Mouse (Mus musculus) CD4-positive, CD25-positive, alpha-beta regulatory T cell, adult 4 months (primary cell): ENCODE results near the gene Ncoa3. TPM values are rescaled to one million over a fixed set of nuclear protein-coding genes. Genes with fewer than 3 reads are reported as not detected.

ENCODE experiments used
- ATAC-seq: one replicate; pipeline ENCODE4 v1.8.0; 2017
- polyA plus RNA-seq, 2 experiments: library from polyadenylated mRNA; unstranded; fragments of 100-300 nt; shearing (Covaris generic); gene quantifications; one replicate each; pipeline ENCODE4 v1.2.1; 2017

The Ncoa3 gene
- polyA plus RNA-seq, 2 experiments from 2014 or later, result 78.6 to 87.5 TPM

DNA sequence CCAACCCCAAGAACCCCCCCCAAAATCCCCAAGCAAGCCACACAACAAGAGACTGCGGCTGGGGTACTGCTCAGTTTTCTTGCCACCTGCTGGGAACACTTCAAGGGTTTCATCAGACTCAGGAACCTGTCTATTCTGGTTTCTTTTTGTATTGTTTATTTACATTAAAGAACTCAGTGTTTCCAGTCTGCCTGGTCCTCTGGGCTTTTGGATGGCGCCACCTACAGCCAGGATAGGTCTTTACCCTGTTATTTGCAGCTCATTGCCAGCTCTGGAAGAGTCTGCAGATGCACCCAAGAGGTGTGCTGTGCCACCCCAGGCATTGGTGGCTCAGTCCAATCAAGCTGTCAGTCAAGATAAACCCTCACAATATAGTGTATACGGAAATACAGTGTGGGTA is 43.3 kb downstream of the Ncoa3 start:
- ATAC-seq, result peak; percentile 61

DNA sequence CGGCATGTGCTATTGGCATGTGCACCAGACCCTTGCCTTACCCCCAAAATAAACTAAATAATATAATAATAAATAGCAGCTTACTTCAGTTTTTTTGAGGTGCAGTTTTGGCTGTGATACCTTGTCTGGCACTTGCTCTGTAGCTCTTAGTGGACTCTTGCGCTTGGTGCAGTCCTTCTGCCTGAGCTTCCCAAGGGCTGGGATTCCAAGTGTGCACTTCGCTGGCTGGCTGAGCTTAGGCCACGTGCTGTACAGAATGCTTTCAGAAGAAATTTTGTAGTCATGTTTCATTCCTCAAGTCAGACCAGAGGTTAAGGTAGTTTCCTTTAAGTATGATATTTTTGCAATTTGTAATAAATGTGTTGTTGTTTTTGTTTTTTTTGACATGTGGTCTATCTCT is 47.2 kb downstream of the Ncoa3 start:
- no peak for ATAC-seq

DNA sequence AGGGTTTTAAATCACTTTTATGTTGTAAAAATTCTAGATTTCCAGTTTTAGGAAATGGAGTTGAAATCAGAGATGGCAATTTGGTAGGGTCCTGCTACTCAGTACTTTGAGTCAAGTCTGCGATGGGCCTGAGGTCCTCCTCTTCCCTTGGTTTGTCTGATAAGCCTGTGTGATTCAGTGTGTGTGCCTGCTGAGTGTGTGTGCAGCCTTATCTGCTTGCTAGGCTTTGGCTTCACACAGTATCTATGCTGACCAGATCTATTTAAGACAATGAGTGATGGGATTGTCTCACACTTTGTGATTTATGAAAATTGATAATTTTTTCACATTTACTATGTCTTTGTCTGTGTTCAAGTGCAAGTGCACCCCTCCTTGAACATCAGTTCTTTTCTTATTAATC is 50.1 kb downstream of the Ncoa3 start:
- no peak for ATAC-seq

DNA sequence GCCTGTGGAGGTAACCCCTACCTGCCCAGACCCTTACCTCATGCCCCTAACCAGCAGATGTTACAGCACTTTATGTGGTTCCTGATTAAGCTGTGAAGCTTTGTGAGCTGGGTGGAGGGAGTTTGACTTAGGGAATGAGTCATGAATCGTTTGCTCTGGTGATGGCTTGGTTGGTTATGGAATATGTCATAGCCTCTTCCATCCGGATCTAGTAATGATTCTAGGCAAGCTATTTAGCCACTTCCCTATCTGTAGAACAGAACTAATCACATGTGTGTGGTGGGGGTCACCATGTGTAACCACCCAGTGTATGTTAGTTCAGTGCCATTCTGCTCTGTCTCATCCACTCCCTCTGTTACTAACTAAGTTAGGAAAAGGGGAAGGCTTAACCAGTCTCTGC is 52.6 kb downstream of the Ncoa3 start:
- no peak for ATAC-seq

DNA sequence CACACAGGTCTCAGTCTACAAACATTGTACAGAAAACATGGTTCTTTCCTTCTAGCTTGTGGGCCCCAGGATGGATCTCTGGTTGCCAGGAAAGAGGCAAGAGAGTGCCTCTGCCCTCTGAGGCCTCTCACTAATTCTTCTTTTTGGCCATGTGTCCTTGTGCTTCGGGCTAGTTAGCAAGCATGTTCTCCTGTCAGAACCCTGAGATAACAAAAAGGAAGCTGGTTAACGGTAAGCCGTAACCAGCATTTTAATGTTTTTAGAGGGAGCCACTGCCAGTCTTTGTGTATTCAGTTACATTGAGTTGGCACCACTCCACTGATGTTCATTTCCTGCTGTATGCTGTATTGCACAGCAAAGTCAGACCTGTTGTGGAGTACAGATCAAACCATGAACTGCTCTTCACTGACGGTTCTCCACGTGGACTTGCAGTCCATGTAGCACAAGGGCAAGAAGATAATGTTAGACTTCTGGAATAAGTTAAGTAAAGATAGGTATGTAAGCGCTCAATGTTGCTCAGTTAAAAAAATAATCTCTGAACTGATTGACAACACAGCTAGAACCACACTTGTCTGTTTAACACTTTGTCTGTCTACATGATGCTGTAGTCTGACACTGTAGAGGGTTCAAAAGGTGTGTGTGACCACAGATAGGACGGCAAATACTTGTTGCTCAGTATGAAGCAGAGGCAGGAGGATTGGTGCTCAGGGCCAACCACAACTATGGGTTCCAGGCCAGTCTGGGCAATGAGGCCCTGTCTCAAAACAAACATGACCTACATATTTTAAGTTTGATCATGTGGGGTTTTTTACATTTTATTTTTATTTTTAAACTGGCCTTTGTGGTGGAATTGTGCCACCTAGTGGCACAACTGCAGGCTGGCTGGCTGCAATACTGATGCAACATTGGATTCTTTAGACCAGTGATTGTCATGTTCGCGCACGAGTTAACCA is 53.4 kb downstream of the Ncoa3 start:
- peak; percentile 65 for ATAC-seq

DNA sequence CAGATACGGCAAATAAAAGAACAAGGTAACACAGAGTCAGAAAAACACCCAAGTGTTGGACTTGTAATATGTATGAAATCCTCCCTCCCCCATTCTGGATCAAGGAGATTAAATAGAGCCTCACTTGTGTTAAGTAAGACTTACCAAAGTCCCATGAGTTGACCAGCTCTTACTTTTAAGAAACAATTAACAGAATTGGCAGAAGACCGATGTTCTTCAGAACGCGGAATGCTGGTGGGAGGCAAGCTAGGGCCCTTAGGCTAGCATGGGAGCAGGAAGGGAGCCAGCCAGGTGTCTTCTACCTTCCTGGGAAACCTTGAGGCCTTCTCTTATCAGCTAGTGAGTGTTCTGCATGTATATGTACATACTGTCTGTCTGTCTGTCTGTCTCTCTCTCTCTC is 55.5 kb downstream of the Ncoa3 start:
- ATAC-seq, result no peak

DNA sequence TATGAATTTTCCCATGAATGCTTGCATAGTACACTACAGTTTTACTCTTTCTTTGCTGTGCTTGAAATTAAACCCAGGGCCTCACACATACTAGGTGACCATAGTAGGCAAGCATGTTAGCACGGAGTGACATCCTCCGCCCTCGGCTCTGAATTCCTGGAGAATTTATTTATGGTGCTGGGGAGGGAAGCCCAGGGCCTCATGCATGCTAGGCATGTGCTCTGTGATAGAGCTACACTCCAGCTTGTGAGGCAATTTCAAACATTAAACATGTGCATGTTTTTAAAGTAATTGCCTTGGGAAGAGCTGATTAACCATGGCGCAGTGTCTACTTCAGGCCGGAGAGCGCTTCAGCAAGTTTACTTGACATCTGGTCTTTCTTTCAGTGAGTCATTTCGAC is 56.4 kb downstream of the Ncoa3 start:
- no peak for ATAC-seq

DNA sequence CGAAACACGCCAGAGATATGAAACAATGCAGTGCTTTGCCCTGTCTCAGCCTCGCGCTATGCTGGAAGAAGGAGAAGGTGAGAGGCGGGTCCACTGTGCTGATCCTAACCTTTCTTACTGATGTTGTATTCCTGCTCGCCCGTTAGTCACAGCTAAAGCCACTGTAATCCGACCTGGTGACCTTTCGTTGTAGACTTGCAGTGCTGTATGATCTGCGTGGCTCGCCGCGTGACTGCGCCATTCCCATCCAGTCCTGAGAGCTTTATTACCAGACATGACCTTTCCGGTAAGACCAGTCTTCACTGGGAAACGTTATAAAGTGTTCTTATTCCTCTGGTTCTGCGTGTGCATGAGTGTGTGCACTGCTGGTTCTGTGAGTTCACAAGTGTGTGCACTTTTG is 59.0 kb downstream of the Ncoa3 start:
- ATAC-seq, result no peak

DNA sequence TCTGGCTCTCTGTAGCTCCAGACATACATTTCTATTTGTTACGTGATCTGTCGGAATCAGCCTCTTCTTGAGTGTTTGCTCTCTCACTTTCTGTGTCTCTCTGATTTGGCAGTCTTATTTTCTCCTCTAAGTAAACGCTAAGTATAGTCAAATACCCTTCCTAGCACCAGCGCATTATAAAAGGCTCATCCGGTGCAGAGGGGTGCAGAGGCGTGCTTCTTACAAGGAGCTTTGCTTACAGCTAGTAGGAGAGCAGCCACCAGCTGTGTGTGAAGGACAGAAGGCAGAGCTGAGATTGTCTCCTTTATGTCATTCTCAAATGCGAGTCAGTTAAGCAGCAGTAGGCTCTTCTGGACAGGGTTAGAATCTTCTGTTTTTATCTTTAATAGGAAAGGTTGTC is 59.5 kb downstream of the Ncoa3 start:
- no peak for ATAC-seq

DNA sequence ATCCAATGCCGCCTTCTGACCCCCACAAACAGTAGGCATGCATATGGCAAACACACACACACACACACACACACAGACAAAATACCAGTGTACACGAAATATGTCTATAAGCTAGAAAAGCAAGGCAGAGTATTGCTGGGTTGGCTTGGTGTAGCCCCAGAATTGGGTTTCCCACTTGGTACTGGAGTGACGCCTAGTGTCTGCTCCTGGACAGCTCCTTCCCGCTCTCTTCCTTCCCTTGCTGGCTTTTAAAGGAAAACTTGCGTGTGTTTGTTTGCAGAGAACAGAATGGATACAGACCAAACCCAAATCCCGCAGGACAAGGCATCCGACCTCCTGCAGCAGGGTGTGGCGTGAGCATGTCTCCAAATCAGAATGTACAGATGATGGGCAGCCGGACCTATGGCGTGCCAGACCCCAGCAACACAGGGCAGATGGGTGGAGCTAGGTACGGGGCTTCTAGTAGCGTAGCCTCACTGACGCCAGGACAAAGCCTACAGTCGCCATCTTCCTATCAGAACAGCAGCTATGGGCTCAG is 61.6 kb downstream of the Ncoa3 start:
- no peak for ATAC-seq

DNA sequence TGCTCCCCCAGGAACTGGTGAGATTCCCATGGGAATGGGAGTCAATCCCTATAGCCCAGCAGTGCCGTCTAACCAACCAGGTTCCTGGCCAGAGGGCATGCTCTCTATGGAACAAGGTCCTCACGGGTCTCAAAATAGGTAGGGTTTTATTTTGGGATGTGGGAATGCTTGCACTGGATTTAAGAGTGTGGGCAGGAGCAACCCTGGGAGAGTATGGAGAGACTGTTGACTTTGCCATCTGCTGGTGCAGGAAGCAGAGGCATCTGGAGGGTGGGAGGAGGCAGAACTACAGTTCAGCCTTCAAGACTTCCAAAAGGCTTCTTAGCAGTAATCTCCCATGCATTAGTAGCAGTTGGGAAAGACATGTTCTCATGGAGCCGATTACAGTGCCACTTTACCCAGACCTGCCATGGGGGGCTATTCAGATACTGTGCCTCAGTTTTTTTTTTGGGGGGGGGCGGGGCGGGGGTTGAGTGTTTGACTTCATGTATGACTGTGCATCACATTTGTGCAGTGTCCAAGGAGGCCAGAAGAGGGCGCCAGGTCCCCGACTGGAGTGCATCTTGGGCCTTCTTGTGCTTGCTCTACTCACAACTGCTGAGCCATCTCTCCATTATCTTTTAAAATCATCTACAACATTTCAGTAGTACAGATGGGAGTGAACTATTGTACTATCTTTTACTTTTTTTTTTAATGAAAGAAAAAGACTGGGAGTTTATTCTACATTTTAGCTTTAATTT is 67.4 kb downstream of the Ncoa3 start:
- no peak for ATAC-seq

DNA sequence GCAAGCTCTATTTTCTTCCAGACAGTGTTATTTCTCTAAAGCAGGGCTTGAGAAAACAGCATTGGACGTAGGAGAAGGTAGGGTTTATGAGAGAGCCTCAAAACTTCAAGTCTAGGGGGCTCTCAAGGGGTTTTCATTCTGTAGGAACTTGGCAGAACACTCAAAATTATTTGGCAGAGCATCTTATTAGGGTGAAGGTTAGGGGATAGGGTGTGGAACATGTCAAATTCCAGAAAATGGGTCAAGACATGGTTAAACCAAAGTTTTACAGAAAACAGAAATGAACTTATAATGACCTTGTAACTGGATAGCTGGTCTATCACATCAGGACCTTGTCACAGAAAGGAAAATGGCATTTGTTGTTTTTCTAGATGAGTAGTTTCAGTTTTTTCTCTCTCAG is 69.6 kb downstream of the Ncoa3 start:
- ATAC-seq, result no peak

DNA sequence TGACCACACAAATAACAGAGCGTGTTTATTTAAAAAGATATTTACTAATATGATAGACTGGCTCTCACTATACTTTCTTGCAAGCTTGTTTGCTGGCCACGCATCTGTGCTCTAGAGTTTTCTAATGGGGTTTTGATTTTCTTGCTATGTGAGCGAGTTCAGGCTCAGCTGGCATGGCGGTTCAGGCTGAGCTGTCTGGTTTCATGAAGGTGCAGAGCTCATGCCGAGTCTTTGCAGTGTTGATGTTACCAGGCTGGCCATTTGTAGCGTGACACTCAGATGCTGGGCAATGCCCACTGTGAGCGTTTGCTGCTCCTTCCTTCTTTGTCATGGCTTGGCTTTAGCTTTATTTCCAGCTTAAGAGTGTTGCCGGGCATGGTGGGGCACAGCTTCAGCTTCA is 70.0 kb downstream of the Ncoa3 start:
- no peak for ATAC-seq

DNA sequence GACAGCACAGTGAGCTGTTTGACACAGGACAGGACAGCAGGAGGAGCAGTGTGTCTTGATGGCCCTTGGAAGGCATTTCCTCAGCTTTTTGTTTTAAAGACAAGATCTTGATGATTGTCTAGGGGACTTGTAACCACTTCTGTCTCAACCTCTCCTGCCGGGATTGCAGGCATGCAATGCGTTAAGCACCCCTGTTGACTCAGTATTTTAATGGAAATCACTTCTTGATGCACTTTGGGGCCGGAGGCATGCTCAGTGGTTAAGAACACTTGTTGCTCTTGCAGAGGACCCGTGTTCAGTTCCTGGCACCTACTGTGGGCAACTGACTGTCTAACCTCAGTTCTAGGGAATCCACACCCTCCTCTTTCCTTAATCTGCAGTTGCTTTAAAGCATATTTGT is 74.0 kb downstream of the Ncoa3 start:
- no peak for ATAC-seq

DNA sequence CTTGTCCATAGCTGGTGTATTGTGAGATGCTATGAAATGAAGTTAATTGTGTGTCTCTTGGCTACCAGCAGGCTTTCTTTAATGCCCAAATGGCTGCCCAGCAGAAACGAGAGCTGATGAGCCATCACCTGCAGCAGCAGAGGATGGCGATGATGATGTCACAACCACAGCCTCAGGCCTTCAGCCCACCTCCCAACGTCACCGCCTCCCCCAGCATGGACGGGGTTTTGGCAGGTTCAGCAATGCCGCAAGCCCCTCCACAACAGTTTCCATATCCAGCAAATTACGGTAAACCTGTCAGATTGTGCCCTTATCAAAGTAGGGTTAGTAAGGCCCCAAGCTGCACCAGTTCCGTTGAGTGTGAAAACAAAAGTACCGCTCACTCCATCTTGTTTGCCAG is 75.8 kb downstream of the Ncoa3 start:
- ATAC-seq, result no peak

DNA sequence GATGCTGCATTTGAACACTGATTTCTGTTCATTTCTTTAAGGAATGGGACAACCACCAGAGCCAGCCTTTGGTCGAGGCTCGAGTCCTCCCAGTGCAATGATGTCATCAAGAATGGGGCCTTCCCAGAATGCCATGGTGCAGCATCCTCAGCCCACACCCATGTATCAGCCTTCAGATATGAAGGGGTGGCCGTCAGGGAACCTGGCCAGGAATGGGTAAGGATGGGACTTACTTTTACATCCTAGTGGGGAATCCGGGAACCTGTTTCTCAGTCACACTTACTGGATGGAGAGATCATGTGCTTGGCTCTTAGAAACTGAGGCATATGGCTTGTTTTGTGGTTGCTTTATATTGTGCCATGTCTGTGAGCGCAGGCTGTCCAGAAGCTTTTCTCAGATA is 76.7 kb downstream of the Ncoa3 start:
- no peak for ATAC-seq

DNA sequence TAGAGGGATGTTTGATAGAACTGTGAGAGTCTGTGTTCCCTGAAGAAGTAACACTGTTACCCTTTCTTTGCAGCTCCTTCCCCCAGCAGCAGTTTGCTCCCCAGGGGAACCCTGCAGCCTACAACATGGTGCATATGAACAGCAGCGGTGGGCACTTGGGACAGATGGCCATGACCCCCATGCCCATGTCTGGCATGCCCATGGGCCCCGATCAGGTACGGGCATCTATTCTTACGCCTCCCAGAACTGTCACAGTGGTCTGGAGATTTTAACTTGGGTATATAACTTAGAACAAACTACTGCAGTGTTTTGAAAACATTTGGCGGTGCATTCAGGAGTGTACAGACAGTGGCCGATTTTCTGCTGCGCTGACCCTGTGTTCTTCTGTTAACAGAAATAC is 77.3 kb downstream of the Ncoa3 start:
- no peak for ATAC-seq

DNA sequence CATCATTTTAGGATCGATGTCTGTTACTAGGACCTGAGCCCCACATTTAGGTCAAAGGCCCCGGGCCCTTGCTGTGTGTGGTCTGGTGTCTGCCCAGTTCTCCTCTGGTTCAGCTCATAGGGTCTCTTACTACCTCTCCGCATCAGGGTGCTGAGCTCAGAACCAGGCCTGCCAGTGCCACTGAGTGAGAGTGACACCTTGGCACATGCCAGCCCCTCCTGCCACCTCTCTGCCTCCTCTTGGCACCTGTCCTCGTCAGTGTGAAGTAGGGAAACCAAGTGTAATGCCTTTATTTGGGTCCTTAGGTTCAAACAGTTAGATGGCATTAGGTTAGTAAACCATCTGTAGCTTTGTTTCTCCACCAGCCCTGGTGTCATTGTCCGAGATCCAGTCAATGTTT is 79.0 kb downstream of the Ncoa3 start:
- no peak for ATAC-seq

DNA sequence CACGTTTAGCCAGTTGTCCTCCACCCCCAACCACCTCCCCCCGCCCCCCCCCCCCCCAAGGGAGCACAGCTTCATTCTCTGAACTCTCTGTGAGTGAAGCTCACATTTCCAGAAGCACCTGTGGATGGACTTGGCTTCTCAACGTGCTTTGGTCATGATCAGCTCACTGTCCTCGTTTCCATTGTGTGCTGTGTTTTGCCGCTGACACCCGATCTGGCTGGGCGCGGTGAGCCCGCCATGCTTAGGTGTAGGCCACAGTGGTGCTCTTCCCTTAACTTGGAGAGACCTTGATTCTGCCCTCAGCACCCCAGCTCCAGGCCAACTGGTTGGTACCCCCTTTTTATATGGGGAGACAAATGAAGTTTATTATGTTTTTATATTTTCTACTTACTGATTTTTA is 79.5 kb downstream of the Ncoa3 start:
- ATAC-seq, result no peak

DNA sequence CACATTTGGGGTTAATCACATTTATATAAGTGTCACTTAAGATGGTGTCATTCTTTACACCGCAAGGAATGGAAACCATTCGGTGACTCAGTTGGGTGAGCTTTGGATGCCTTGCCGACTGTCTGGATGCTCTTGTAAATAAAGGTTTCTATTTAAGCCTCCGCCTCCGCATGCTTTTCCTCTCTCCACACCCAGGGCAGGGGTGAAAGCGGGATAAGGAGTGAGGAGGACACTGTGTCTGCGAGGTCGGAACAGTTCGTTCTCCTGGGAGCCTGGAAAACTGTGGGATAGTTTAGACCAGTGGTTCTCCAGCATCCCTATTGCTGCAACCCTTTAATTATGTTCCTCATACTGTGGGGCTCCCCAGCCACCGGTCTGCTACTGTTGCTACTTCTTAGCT is 80.6 kb downstream of the Ncoa3 start:
- ATAC-seq, result no peak

DNA sequence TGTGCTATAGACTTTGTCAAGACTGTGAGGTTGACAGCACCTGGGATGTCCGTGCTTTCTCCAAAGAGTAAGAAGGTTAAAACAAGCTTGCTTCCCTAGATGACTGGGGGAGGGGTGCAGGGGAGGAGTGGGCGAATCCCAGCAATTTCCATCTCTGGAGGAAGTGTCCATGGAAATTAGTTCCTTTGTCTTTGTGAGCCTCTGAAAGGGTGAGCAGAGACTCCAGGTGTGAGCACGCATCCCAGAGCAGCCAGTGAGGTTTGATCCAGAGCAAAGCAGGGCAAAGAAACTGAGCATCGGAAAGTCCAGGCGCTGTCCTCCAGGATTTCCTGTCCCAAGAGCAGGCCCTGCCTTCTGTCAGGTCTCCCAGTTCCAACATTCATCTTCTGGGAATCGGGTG is 81.9 kb downstream of the Ncoa3 start:
- no peak for ATAC-seq

DNA sequence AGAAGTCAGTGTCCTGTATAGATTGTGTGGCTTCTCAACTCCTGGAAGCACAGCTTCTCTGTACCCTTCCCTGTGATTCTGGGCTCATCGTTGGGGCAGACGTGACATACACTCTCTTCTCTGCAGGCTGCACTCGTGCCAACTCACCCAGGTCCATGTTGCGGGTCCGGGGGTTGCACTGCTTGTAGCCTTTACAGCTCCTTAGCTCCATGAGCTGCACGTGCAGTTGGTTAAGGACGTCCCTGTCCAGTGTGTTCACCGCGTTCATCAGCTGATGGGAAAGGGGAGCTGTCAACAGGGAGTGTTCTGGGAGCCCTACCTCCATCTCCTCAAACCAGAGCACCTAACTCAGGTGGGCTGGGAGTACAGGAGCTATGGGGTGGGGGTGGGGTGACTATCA is 84.9 kb downstream of the Ncoa3 start:
- ATAC-seq, result no peak

DNA sequence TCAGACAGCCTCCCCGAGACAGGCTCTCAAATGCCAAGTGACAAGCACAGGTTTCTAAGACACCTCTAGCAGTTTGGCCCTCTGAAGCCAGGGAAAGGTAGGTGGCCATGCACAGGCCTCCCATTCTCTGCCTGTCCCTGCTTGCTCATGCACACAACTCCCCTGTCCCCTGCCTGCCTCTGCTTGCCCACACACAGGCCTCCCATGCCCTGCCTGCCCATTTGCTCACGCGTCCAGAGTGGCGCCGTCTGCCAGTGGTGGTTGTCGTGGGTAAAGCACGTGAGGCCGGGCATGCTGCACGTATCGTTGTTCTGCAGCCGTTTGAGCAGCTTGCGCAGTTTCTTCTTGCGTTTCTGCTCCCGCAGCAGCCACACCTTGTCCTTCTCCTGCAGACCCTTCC is 86.8 kb downstream of the Ncoa3 start:
- ATAC-seq, result no peak
